Mouse (Mus musculus) CH12.LX (cell line): ENCODE results near the gene Gm11127. TPM values are rescaled to one million over a fixed set of nuclear protein-coding genes. Genes with fewer than 3 reads are reported as not detected.

Experiments used
- DNase-seq: peaks from one replicate; pipeline ENCODE4 v3.0.0-alpha.2; 2013; ENCODE audit errors: extremely low read depth
- H3K27ac ChIP-seq: 2 replicates; pipeline ENCODE4 v1.5.1; 2012; ENCODE audit warnings: low read depth, mild to moderate bottlenecking, control low read depth, moderate library complexity; ENCODE audit not compliant: insufficient read depth
- H3K27me3 ChIP-seq: replicated peaks from 2 replicates; pipeline ENCODE3; 2012; ENCODE audit warnings: inconsistent platforms
- H3K36me3 ChIP-seq, 2 experiments: replicated peaks in 1 of 2; 2 replicates each; pipeline versions ENCODE3 to v1.6.1; 2012; ENCODE audit warnings: inconsistent platforms in 1 of 2, low read length in 1 of 2, mild to moderate bottlenecking in 1 of 2, mixed read lengths in 1 of 2, moderate library complexity in 1 of 2; ENCODE audit not compliant: control insufficient read depth in 1 of 2, insufficient read depth in 1 of 2
- H3K4me1 ChIP-seq, 2 experiments: 2 replicates each; pipeline ENCODE4 v1.6.1; 2012; ENCODE audit warnings: inconsistent platforms in 1 of 2, moderate library complexity in 1 of 2; ENCODE audit not compliant: insufficient read depth in 2 of 2, control insufficient read depth in 1 of 2
- H3K4me2 ChIP-seq: 2 replicates; pipeline ENCODE4 v1.6.1; 2012; ENCODE audit warnings: low read depth, mild to moderate bottlenecking, control low read depth; ENCODE audit not compliant: poor library complexity, insufficient read depth, severe bottlenecking
- H3K4me3 ChIP-seq, 3 experiments: fragments of 150-350 bp in 1 of 3; sonication (generic) in 1 of 3; replicated peaks in 1 of 3; 2 replicates each; pipeline versions ENCODE3 to v1.5.1; 2011 to 2012; ENCODE audit warnings: low read depth in 2 of 3, low read length in 2 of 3, mild to moderate bottlenecking in 2 of 3, moderate library complexity in 2 of 3, control low read depth in 1 of 3, improper control_type of control experiment in 1 of 3, inconsistent platforms in 1 of 3, mixed read lengths in 1 of 3; ENCODE audit not compliant: poor library complexity in 1 of 3
- H3K79me2 ChIP-seq: replicated peaks from 2 replicates; pipeline ENCODE4 v1.6.1; 2012; ENCODE audit warnings: mild to moderate bottlenecking, moderate library complexity; ENCODE audit not compliant: control insufficient read depth, poor library complexity, insufficient read depth, severe bottlenecking; ENCODE audit errors: extremely low read depth
- H3K9ac ChIP-seq: 2 replicates; pipeline ENCODE4 v1.6.1; 2012; ENCODE audit warnings: low read depth, mild to moderate bottlenecking, control low read depth, moderate library complexity; ENCODE audit not compliant: insufficient read depth
- H3K9me3 ChIP-seq: replicated peaks from 2 replicates; pipeline ENCODE3; 2012; ENCODE audit warnings: low read length, inconsistent platforms, mixed read lengths
- BHLHE40 ChIP-seq: IDR thresholded peaks from 2 replicates; pipeline ENCODE4 v1.6.1; 2011; ENCODE audit warnings: mild to moderate bottlenecking, low read depth, low read length, improper control_type of control experiment
- CHD1 ChIP-seq: IDR thresholded peaks from 2 replicates; pipeline ENCODE4 v1.6.1; 2012; ENCODE audit warnings: low read depth, low read length, improper control_type of control experiment, inconsistent platforms
- ELF1 ChIP-seq: IDR thresholded peaks from 2 replicates; pipeline ENCODE4 v1.6.1; 2014; ENCODE audit warnings: low read depth, mild to moderate bottlenecking, inconsistent platforms, low read length, improper control_type of control experiment
- ETS1 ChIP-seq: conservative IDR thresholded peaks from 2 replicates; pipeline ENCODE4 v1.6.1; 2012; ENCODE audit warnings: low read depth, mild to moderate bottlenecking, inconsistent platforms, low read length, improper control_type of control experiment, moderate library complexity
- HCFC1 ChIP-seq: IDR thresholded peaks from 2 replicates; pipeline ENCODE4 v1.6.1; 2012; ENCODE audit warnings: low read depth, mild to moderate bottlenecking, inconsistent platforms, low read length, improper control_type of control experiment
- IRF4 ChIP-seq: IDR thresholded peaks from 2 replicates; pipeline ENCODE4 v1.6.1; 2014; ENCODE audit warnings: low read depth, mild to moderate bottlenecking, inconsistent platforms, low read length, improper control_type of control experiment
- JUN ChIP-seq: IDR thresholded peaks from 2 replicates; pipeline ENCODE4 v1.6.1; 2011; ENCODE audit warnings: low read depth, mild to moderate bottlenecking, low read length, improper control_type of control experiment, moderate library complexity; ENCODE audit not compliant: insufficient read depth
- KAT2A ChIP-seq: IDR thresholded peaks from 2 replicates; pipeline ENCODE4 v1.6.1; 2012; ENCODE audit warnings: low read length, improper control_type of control experiment, inconsistent platforms; ENCODE audit not compliant: insufficient replicate concordance
- NELFE ChIP-seq: IDR thresholded peaks from 2 replicates; pipeline ENCODE4 v1.6.1; 2011; ENCODE audit warnings: low read depth, low read length, improper control_type of control experiment
- NRF1 ChIP-seq: IDR thresholded peaks from 2 replicates; pipeline ENCODE4 v1.6.1; 2014; ENCODE audit warnings: low read depth, mild to moderate bottlenecking, inconsistent platforms, low read length, improper control_type of control experiment, moderate library complexity
- PAX5 ChIP-seq: IDR thresholded peaks from 2 replicates; pipeline ENCODE4 v1.6.1; 2012; ENCODE audit warnings: low read length, inconsistent platforms, mixed read lengths
- SIN3A ChIP-seq: IDR thresholded peaks from 2 replicates; pipeline ENCODE4 v1.6.1; 2012; ENCODE audit warnings: low read length, improper control_type of control experiment, inconsistent platforms
- SMC3 ChIP-seq: IDR thresholded peaks from 2 replicates; pipeline ENCODE4 v1.6.1; 2011; ENCODE audit warnings: low read depth, low read length, improper control_type of control experiment
- TBP ChIP-seq: conservative IDR thresholded peaks from 2 replicates; pipeline ENCODE4 v1.6.1; 2011; ENCODE audit warnings: low read depth, low read length, improper control_type of control experiment
- USF1 ChIP-seq: IDR thresholded peaks from 2 replicates; pipeline ENCODE4 v1.6.1; 2014; ENCODE audit warnings: low read depth, mild to moderate bottlenecking, inconsistent platforms, low read length, improper control_type of control experiment
- ZKSCAN1 ChIP-seq: IDR thresholded peaks from 2 replicates; pipeline ENCODE4 v1.6.1; 2012; ENCODE audit warnings: low read depth, inconsistent platforms, low read length, improper control_type of control experiment, borderline replicate concordance
- dilution Hi-C: fragments of 300-500 bp; cut with MboI; formaldehyde crosslinking; loops from 2 replicates; pipeline ENCODE4 v1.14.3; 2020; ENCODE audit warnings: low sequenced_read_pairs; ENCODE audit not compliant: extremely low pct_unique_long_range_greater_than_20kb, extremely low pct_ligation_motif_present
- in situ Hi-C: fragments of 300-500 bp; cut with MboI; formaldehyde crosslinking; loops from 3 replicates; pipeline ENCODE4 v1.14.3; 2019; ENCODE audit warnings: low sequenced_read_pairs, low pct_ligation_motif_present, low pct_unique_long_range_greater_than_20kb, mixed read lengths
- polyA plus RNA-seq: library from polyadenylated mRNA; unstranded; fragments of >175 nt; gene quantifications from 2 replicates; pipeline ENCODE4 v1.2.1, GENCODE M21; 2012; ENCODE audit warnings: low read depth; ENCODE audit not compliant: insufficient read length
- total RNA-seq, 2 experiments: library from RNA; depleted of rRNA; stranded (reverse); fragments of 300-350 nt in 1 of 2; fragments of >200 nt in 1 of 2; gene quantifications; 2 replicates each; pipeline ENCODE4 v1.2.3; 2012 to 2014

Gene Gm11127
- total and polyA plus RNA-seq, 3 experiments = 0.27 to 25.1 (median 2.0) TPM

DNA sequence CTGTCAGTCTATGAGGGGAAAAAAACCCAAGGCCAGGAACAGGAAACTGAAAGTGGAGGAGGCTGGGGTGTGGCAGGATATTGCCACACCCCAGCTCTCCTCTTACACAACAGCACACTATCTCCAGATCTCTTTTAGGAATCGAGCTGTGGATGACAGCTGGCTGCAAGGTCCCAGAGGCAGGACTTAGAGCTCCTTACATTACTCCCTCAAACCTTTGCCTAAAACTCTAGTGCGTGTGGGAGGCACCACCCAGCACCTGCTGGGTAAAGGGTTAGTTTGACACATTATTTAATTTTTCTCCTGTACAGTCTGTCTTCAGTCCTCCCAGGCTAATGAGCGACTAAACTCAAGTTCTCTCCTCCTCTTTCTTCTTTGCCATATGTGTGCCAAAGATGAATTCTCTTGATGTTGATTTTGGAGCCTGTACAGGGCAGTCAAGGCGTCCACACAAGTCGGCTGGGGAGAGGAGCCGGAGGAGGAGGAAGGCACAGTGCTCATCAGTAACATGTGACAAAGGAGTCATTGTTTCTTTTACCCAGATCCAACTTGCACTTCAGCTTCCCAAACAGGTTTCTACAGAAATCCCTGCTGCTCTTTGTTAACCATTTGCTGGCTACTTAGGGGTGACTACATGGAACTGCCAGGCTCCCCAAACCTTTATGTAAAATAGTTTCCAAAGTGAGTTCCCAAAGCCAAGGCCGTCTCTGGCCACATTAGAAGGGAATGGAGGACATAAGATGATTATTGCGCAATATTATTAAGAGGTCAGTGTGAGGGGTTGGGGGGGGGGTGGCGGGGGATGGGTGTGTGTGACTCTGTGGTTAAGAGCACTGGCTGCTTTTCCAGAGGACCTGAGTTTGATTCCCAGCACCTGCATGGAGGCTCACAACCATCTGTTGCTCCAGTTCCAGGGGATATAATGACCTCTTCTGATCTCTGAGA lies 34.2 kb downstream of the Gm11127 start:
- Histone ChIP-seq H3K9me3 (peaks cover 18% of the 10 kb centered on the region), H3K27me3 (no peaks in the 10 kb centered on the region), H3K9ac (no peak overlapping the region), H3K4me2 (no peak overlapping the region), H3K27ac (no peak overlapping the region), H3K79me2 (peaks cover 37% of the 10 kb centered on the region), H3K36me3 (peaks cover 10 to 48% of the 10 kb centered on the region in 2 experiments), H3K4me1 (peaks cover 10 to 35% of the 10 kb centered on the region in 2 experiments), H3K4me3 (no peak overlapping the region)
- TF ChIP-seq PAX5 (no peak), ELF1 (no peak), ETS1 (no peak), SMC3 (no peak), NRF1 (no peak), USF1 (no peak), IRF4 (no peak)
- DNase-seq = no peak
- dilution Hi-C loops = no loop called here
- in situ Hi-C loops = no loop called here

DNA sequence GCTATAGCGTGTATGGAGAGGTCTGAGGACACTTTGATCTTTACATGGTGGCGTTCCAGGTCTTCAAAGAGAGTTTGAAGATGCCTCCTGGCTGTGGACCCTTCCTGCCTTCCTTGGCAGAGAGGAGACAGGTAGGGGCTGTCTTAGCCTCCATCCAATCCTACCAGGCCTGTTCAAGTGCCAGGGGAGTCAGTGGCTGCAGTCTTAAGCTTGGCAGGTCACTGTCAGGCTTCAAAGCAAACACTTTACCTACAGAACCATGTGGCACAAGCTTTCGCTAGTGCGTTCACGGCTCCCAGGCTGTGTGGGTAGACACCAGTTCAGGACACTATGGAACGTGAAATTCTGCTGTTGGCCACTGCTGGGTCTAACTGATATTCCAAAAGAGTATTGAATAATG lies 35.2 kb downstream of the Gm11127 start:
- Histone ChIP-seq H3K27ac (no peak overlapping the region), H3K4me3 (no peak overlapping the region), H3K4me1 (peaks cover 10 to 35% of the 10 kb centered on the region in 2 experiments), H3K36me3 (peaks cover 8 to 41% of the 10 kb centered on the region in 2 experiments), H3K9ac (no peak overlapping the region), H3K27me3 (no peaks in the 10 kb centered on the region), H3K4me2 (no peak overlapping the region), H3K79me2 (peaks cover 33% of the 10 kb centered on the region), H3K9me3 (peaks cover 14% of the 10 kb centered on the region)
- dilution Hi-C loops (no loop called here), in situ Hi-C loops (no loop called here)
- TF ChIP-seq JUN (no peak), ZKSCAN1 (no peak), USF1 (no peak), BHLHE40 (no peak), PAX5 (no peak), HCFC1 (no peak), CHD1 (no peak), ELF1 (no peak), NELFE (no peak), SIN3A (no peak), TBP (no peak), KAT2A (no peak)
- DNase-seq = no peak
